Mouse (Mus musculus) MEL (cell line): ENCODE data around the gene Mdfi. TPM values are rescaled to one million over a fixed set of nuclear protein-coding genes. Genes with fewer than 3 reads are reported as not detected.

Experiments used
- DNase-seq: peaks from one replicate; pipeline ENCODE4 v3.0.0; 2011; ENCODE audit warnings: low read depth, low spot score
- H3K27ac ChIP-seq: 2 replicates; pipeline ENCODE4 v1.5.1; 2012; ENCODE audit warnings: low read depth, mild to moderate bottlenecking, control low read depth, low read length, moderate library complexity; ENCODE audit not compliant: control insufficient read depth
- H3K27me3 ChIP-seq, 2 experiments: fragments of 150-350 bp in 1 of 2; sonication (generic) in 1 of 2; 2 replicates each; pipeline ENCODE4 v1.6.1; 2012; ENCODE audit warnings: low read length in 2 of 2, mild to moderate bottlenecking in 2 of 2, improper control_type of control experiment in 1 of 2, moderate library complexity in 1 of 2; ENCODE audit not compliant: insufficient read depth in 2 of 2, control insufficient read depth in 1 of 2
- H3K36me3 ChIP-seq, 2 experiments: 2 replicates each; pipeline ENCODE4 v1.6.1; 2012 to 2014; ENCODE audit warnings: low read length in 2 of 2, improper control_type of control experiment in 1 of 2, inconsistent platforms in 1 of 2, mild to moderate bottlenecking in 1 of 2; ENCODE audit not compliant: insufficient read depth in 2 of 2, control insufficient read depth in 1 of 2
- H3K4me1 ChIP-seq, 2 experiments: fragments of 150-350 bp in 1 of 2; sonication (generic) in 1 of 2; 2 replicates each; pipeline ENCODE4 v1.6.1; 2012; ENCODE audit warnings: low read length in 2 of 2, improper control_type of control experiment in 1 of 2, mild to moderate bottlenecking in 1 of 2; ENCODE audit not compliant: insufficient read depth in 2 of 2, control insufficient read depth in 1 of 2
- H3K4me3 ChIP-seq, 2 experiments: fragments of 150-350 bp in 1 of 2; sonication (generic) in 1 of 2; 2 replicates each; pipeline ENCODE4 v1.5.1; 2012; ENCODE audit warnings: low read depth in 2 of 2, low read length in 2 of 2, mild to moderate bottlenecking in 2 of 2, moderate library complexity in 2 of 2, control low read depth in 1 of 2, improper control_type of control experiment in 1 of 2; ENCODE audit not compliant: control insufficient read depth in 1 of 2, insufficient read depth in 1 of 2
- H3K79me2 ChIP-seq: 2 replicates; pipeline ENCODE4 v1.6.1; 2012; ENCODE audit warnings: mild to moderate bottlenecking, low read length, moderate library complexity; ENCODE audit not compliant: control insufficient read depth, poor library complexity, insufficient read depth
- H3K9ac ChIP-seq: 2 replicates; pipeline ENCODE4 v1.6.1; 2012; ENCODE audit warnings: low read depth, mild to moderate bottlenecking, control low read depth, low read length, moderate library complexity; ENCODE audit not compliant: control insufficient read depth, poor library complexity, severe bottlenecking
- H3K9me3 ChIP-seq: fragments of 150-350 bp; sonication (generic); replicated peaks from 2 replicates; pipeline ENCODE4 v1.6.1; 2012; ENCODE audit warnings: mild to moderate bottlenecking, low read length, improper control_type of control experiment, moderate library complexity; ENCODE audit not compliant: insufficient read depth
- BHLHE40 ChIP-seq: IDR thresholded peaks from 2 replicates; pipeline ENCODE4 v1.6.1; 2012; ENCODE audit warnings: low read depth, mild to moderate bottlenecking, inconsistent platforms, low read length, improper control_type of control experiment, borderline replicate concordance
- CTCF ChIP-seq, 3 experiments: IDR thresholded peaks in 2 of 3; conservative IDR thresholded peaks in 1 of 3; 2 replicates each; pipeline ENCODE4 v1.5.1; 2011 to 2012; ENCODE audit warnings: low read length in 3 of 3, low read depth in 2 of 3, mild to moderate bottlenecking in 2 of 3, improper control_type of control experiment in 1 of 3, inconsistent platforms in 1 of 3, mixed read lengths in 1 of 3, moderate library complexity in 1 of 3; ENCODE audit not compliant: control insufficient read depth in 1 of 3, insufficient read depth in 1 of 3, poor library complexity in 1 of 3, severe bottlenecking in 1 of 3
- E2F4 ChIP-seq: IDR thresholded peaks from 2 replicates; pipeline ENCODE4 v1.6.1; 2011; ENCODE audit warnings: low read depth, low read length, improper control_type of control experiment, borderline replicate concordance
- EP300 ChIP-seq, 2 experiments: IDR thresholded peaks; 2 replicates each; pipeline ENCODE4 v1.6.1; 2011; ENCODE audit warnings: improper control_type of control experiment in 2 of 2, low read length in 2 of 2, low read depth in 1 of 2, mild to moderate bottlenecking in 1 of 2
- ETS1 ChIP-seq: IDR thresholded peaks from 2 replicates; pipeline ENCODE4 v1.6.1; 2012; ENCODE audit warnings: low read depth, mild to moderate bottlenecking, inconsistent platforms, low read length, improper control_type of control experiment, moderate library complexity
- JUND ChIP-seq: IDR thresholded peaks from 2 replicates; pipeline ENCODE4 v1.6.1; 2011; ENCODE audit warnings: low read depth, mild to moderate bottlenecking, improper control_type of control experiment, low read length
- MAFK ChIP-seq: IDR thresholded peaks from 2 replicates; pipeline ENCODE4 v1.6.1; 2011; ENCODE audit warnings: low read depth, mild to moderate bottlenecking, low read length, improper control_type of control experiment, borderline replicate concordance
- MEF2A ChIP-seq: IDR thresholded peaks from 2 replicates; pipeline ENCODE4 v1.6.1; 2014; ENCODE audit warnings: low read depth, mild to moderate bottlenecking, inconsistent platforms, low read length, improper control_type of control experiment; ENCODE audit not compliant: poor library complexity, insufficient replicate concordance, severe bottlenecking; ENCODE audit errors: extremely low read depth
- MXI1 ChIP-seq: IDR thresholded peaks from 2 replicates; pipeline ENCODE4 v1.6.1; 2011; ENCODE audit warnings: mild to moderate bottlenecking, low read depth, low read length, improper control_type of control experiment
- MYB ChIP-seq: IDR thresholded peaks from 2 replicates; pipeline ENCODE4 v1.6.1; 2011; ENCODE audit warnings: mild to moderate bottlenecking, low read depth, low read length, improper control_type of control experiment
- MYC ChIP-seq: IDR thresholded peaks from 2 replicates; pipeline ENCODE4 v1.6.1; 2011; ENCODE audit warnings: low read depth, mild to moderate bottlenecking, low read length, improper control_type of control experiment, moderate library complexity
- NELFE ChIP-seq: IDR thresholded peaks from 2 replicates; pipeline ENCODE4 v1.6.1; 2011; ENCODE audit warnings: low read depth, low read length, improper control_type of control experiment
- NRF1 ChIP-seq: IDR thresholded peaks from 2 replicates; pipeline ENCODE4 v1.6.1; 2014; ENCODE audit warnings: low read depth, mild to moderate bottlenecking, inconsistent platforms, low read length, improper control_type of control experiment, moderate library complexity; ENCODE audit not compliant: poor library complexity, insufficient read depth, severe bottlenecking
- POLR2AphosphoS5 ChIP-seq: IDR thresholded peaks from 2 replicates; pipeline ENCODE4 v1.6.1; 2012; ENCODE audit warnings: low read depth, borderline replicate concordance, mild to moderate bottlenecking, inconsistent platforms, low read length, moderate library complexity, mixed read lengths
- RAD21 ChIP-seq: IDR thresholded peaks from 2 replicates; pipeline ENCODE4 v1.6.1; 2011; ENCODE audit warnings: mild to moderate bottlenecking, low read depth, low read length, improper control_type of control experiment
- SIN3A ChIP-seq: IDR thresholded peaks from 2 replicates; pipeline ENCODE4 v1.6.1; 2012; ENCODE audit warnings: low read length, improper control_type of control experiment, inconsistent platforms
- TBP ChIP-seq: IDR thresholded peaks from 2 replicates; pipeline ENCODE4 v1.8.0; 2011; ENCODE audit warnings: low read depth, low read length, improper control_type of control experiment
- UBTF ChIP-seq: IDR thresholded peaks from 2 replicates; pipeline ENCODE4 v1.6.1; 2012; ENCODE audit warnings: low read depth, mild to moderate bottlenecking, inconsistent platforms, low read length, improper control_type of control experiment, moderate library complexity, borderline replicate concordance; ENCODE audit not compliant: insufficient read depth
- ZC3H11A ChIP-seq: IDR thresholded peaks from 2 replicates; pipeline ENCODE4 v1.6.1; 2012; ENCODE audit warnings: low read depth, mild to moderate bottlenecking, inconsistent platforms, low read length, improper control_type of control experiment
- ZKSCAN1 ChIP-seq: IDR thresholded peaks from 2 replicates; pipeline ENCODE4 v1.6.1; 2012; ENCODE audit warnings: low read depth, mild to moderate bottlenecking, inconsistent platforms, low read length, improper control_type of control experiment, moderate library complexity
- ZNF384 ChIP-seq: IDR thresholded peaks from 2 replicates; pipeline ENCODE4 v1.6.1; 2012; ENCODE audit warnings: low read depth, mild to moderate bottlenecking, inconsistent platforms, low read length, improper control_type of control experiment
- polyA plus RNA-seq, 2 experiments: library from polyadenylated mRNA; stranded (reverse) in 1 of 2; unstranded in 1 of 2; fragments of >175 nt in 1 of 2; fragments of >200 nt in 1 of 2; gene quantifications; 2 replicates each; pipeline versions ENCODE4 v1.2.1 to v1.2.4; 2012; ENCODE audit warnings: low replicate concordance in 2 of 2, low read depth in 1 of 2; ENCODE audit not compliant: insufficient read length in 2 of 2, insufficient read depth in 1 of 2, missing spikeins in 1 of 2
- total RNA-seq: library from RNA; depleted of rRNA; stranded (reverse); fragments of 300-350 nt; gene quantifications from 2 replicates; pipeline ENCODE4 v1.2.3, GENCODE M21; 2012

Gene Mdfi
- total and polyA plus RNA-seq, 3 experiments = not detected

DNA sequence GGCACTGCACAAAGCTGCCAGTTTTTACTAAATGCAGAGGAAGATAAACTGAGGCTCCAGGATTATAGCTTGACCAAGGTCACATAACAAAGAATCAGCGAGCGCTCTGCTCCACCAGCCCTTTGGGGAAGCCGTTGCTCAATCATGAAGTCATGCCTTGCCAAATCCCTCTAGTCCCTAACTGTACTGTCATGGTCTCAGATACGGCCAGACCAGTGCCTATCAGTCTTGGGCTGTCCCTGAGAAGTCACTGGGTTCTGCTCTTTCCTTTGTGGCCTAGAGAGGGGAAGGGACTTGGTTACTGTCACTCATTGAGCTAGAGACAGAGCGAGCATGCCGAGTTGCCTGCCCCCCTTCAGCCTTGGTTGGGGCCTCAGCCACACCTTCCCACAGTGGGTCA is 50.1 kb downstream of the Mdfi start:
- TF ChIP-seq EP300 (IDR thresholded peaks at IDR 0.05; ENCODE audit: low read depth in 1 of 2, low read length in 2 of 2) = no peak
- TF ChIP-seq BHLHE40 = no peak
- no peak for TF ChIP-seq MYB
- no peak for TF ChIP-seq RAD21
- TF ChIP-seq MAFK = no peak
- no peak for TF ChIP-seq ZKSCAN1
- no peak for TF ChIP-seq MEF2A
- TF ChIP-seq SIN3A = no peak
- TF ChIP-seq JUND = no peak
- TF ChIP-seq MYC = no peak
- TF ChIP-seq NRF1 = no peak
- TF ChIP-seq, all 39 proteins: peak for 0
- Histone ChIP-seq H3K4me1 (no peaks in the 10 kb centered on the region), H3K4me3 (no peak overlapping the region), H3K36me3 (no peaks in the 10 kb centered on the region), H3K9ac (no peak overlapping the region), H3K27me3 (no peaks in the 10 kb centered on the region), H3K9me3 (no peaks in the 10 kb centered on the region), H3K27ac (no peak overlapping the region), H3K79me2 (no peaks in the 10 kb centered on the region)
- no peak for DNase-seq

DNA sequence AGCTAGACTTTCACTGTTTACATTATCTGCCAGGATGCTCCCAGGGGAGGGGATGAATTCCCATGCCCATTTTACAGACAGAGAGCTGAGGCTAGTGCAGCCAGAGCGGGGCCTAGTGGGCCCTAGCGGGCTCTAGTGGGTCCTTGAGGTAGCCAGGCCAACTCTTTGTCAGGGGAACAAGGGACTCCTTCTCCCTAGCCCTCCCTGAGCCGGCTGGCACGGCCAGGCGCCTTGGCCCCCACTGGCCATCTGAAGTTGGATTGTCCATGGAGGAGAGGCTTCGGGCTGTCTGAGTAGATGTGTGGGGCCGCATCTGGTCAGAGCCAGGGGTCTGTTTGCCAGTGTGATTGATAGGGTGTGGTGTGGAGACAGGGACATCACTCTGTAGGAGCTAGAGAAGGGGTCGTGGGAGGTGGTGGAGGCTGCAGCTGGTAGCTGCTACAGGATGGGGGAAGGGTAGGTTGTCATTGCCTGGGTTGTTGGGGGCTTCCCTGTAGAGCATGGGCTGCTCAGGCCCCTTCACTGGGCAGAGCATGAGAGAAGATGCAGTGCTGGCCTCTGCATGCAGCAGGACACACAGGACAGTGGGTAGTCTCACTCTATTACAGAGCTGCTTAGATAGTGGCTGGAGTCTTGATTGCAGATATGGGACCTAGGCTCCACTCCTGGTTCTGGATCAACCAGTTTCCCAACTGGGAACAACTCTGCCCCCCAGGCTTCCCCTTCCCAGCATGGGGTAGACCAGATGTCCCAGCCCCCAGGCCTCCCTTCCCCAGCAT is 50.9 kb downstream of the Mdfi start:
- DNase-seq = no peak
- no peaks in the 10 kb centered on the region for H3K27me3 ChIP-seq
- TF ChIP-seq POLR2AphosphoS5 = no peak
- no peaks in the 10 kb centered on the region for H3K36me3 ChIP-seq
- H3K27ac ChIP-seq = no peak overlapping the region
- no peak overlapping the region for H3K9ac ChIP-seq
- H3K79me2 ChIP-seq = no peaks in the 10 kb centered on the region
- H3K4me3 ChIP-seq = no peak overlapping the region
- H3K9me3 ChIP-seq = no peaks in the 10 kb centered on the region
- no peaks in the 10 kb centered on the region for H3K4me1 ChIP-seq

DNA sequence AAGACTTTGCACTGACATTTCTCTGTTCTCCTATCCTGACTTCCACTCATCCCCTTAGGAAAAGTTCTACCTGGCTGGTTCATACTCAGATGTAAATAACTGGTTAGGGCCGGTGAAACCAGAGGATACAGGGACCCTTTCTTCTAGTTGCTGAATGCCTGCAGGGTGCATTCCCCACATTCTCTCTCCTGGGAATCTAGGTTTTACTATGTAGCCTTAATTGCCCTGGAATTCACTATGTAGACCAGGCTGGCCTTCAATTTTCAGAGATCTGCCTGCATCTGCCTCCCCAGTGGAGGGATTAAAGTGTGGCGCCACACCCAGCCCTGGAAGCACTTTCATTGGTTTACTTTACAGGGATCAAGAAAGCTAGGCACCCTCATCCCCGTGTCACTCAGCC is 52.0 kb downstream of the Mdfi start:
- H3K4me1 ChIP-seq = peaks cover 3 to 4% of the 10 kb centered on the region in 2 experiments
- TF ChIP-seq E2F4 (no peak), ZNF384 (no peak), ZC3H11A (no peak), MXI1 (no peak), NRF1 (no peak), ZKSCAN1 (no peak), NELFE (no peak), UBTF (no peak), ETS1 (no peak), SIN3A (no peak), CTCF (IDR thresholded peaks at IDR 0.05 in 2 of 3, conservative IDR thresholded peaks at IDR 0.05 in 1 of 3; ENCODE audit: control insufficient read depth in 1 of 3, insufficient read depth in 1 of 3, low read depth in 2 of 3, low read length in 3 of 3, poor library complexity in 1 of 3, severe bottlenecking in 1 of 3) (no peak), TBP (no peak)
- TF ChIP-seq, all 39 proteins: peak for 0
- H3K9me3 ChIP-seq = no peaks in the 10 kb centered on the region
- no peaks in the 10 kb centered on the region for H3K79me2 ChIP-seq
- no peak for DNase-seq
- H3K27ac ChIP-seq = no peak overlapping the region
- no peak overlapping the region for H3K9ac ChIP-seq
- peaks cover 0 to 3% of the 10 kb centered on the region in 2 experiments; a peak in 2 of 4 replicates for H3K36me3 ChIP-seq
- H3K4me3 ChIP-seq = no peak overlapping the region
- H3K27me3 ChIP-seq = no peaks in the 10 kb centered on the region
